Mouse (Mus musculus): Measurements from ENCODE around the gene Zfp518b.

GRCm38 (mm10) chr5:38707364-38708075, 22.9 kb upstream of the Zfp518b start:
- no peak for TF ChIP-seq CTCF (IDR thresholded peaks at IDR 0.05; ENCODE audit: low read depth)
- no peak for TF ChIP-seq EP300 (IDR thresholded peaks at IDR 0.05; ENCODE audit: low read depth)
